Mouse (Mus musculus): ENCODE data around the gene Kansl1l. TPM values are rescaled to one million over a fixed set of nuclear protein-coding genes. Genes with fewer than 3 reads are reported as not detected.

Kansl1l gene
- total RNA-seq, 2 experiments from 2014 or later, result 9.5 to 12.1 TPM

Other genes with a start within 250 kb of the Kansl1l start
- gene Rpe, start 116.7 kb downstream of the Kansl1l start, total RNA-seq (2021), result 10 to 100 TPM; 28.9 to 32.8 TPM
- gene Acadl, start 45.7 kb upstream of the Kansl1l start, total RNA-seq (2021), result 10 to 100 TPM; 28.5 to 29.4 TPM
- under 1 TPM in 1 of 2 experiments, not detected in 1; 0.88 TPM for gene Myl1, start 127.8 kb upstream of the Kansl1l start, total RNA-seq (2021)
- gene Lancl1, start 221.3 kb upstream of the Kansl1l start, total RNA-seq (2021), result 100 to 1,000 TPM; 154 to 161 TPM

Measured in left cerebral cortex, postnatal 10 days (tissue).